Mouse (Mus musculus): Measurements from ENCODE around the gene Acvr1b. TPM values are rescaled to one million over a fixed set of nuclear protein-coding genes. Genes with fewer than 3 reads are reported as not detected.

Acvr1b gene
- polyA plus RNA-seq, 1 experiment from 2014 or later: 8.9 TPM

GRCm38 (mm10) chr15:101194951-101195823 is 21.3 kb downstream of the Acvr1b start:
- H3K36me3 ChIP-seq (ENCODE audit: control insufficient read depth, insufficient read depth, low read length): peaks cover 29% of the 10 kb centered on the region
- no peak overlapping the region for H3K4me2 ChIP-seq
- 0 out of 2 replicates have a peak overlapping the region, but pooled peaks have one; percentile 6 for H3K27ac ChIP-seq (ENCODE audit: low read depth, low read length)
- no peaks in the 10 kb centered on the region for H3K9me3 ChIP-seq (replicated peaks; ENCODE audit: control insufficient read depth, low read length)
- no peak overlapping the region for H3K9ac ChIP-seq (ENCODE audit: low read depth, low read length)
- no peak for ATAC-seq (replicated peaks; ENCODE audit: insufficient number of reproducible peaks, low FRiP score, low TSS enrichment)
- peaks cover 40% of the 10 kb centered on the region for H3K4me1 ChIP-seq (ENCODE audit: control insufficient read depth, insufficient read depth, low read length)
- H3K4me3 ChIP-seq (ENCODE audit: low read depth, low read length): no peak overlapping the region
- WGBS (ENCODE audit: insufficient replicate concordance): 80% methylated on average over 16 of the region's 16 CpGs
- no peaks in the 10 kb centered on the region for H3K27me3 ChIP-seq (ENCODE audit: control insufficient read depth, insufficient read depth, low read length)

- H3K4me3 ChIP-seq (ENCODE audit: low read depth, low read length): no peak overlapping the region
- no peaks in the 10 kb centered on the region for H3K27me3 ChIP-seq (ENCODE audit: control insufficient read depth, insufficient read depth, low read length)
- H3K9me3 ChIP-seq (replicated peaks; ENCODE audit: control insufficient read depth, low read length): no peaks in the 10 kb centered on the region
- no peak overlapping the region for H3K4me2 ChIP-seq
- H3K27ac ChIP-seq (ENCODE audit: low read depth, low read length): no peak overlapping the region
- H3K4me1 ChIP-seq (ENCODE audit: control insufficient read depth, insufficient read depth, low read length): peaks cover 30% of the 10 kb centered on the region
- no peak overlapping the region for H3K9ac ChIP-seq (ENCODE audit: low read depth, low read length)
- H3K36me3 ChIP-seq (ENCODE audit: control insufficient read depth, insufficient read depth, low read length): peaks cover 39% of the 10 kb centered on the region
- no peak for ATAC-seq (replicated peaks; ENCODE audit: insufficient number of reproducible peaks, low FRiP score, low TSS enrichment)
- WGBS (ENCODE audit: insufficient replicate concordance): 95% methylated on average over 8 of the region's 8 CpGs
Observed at GRCm38 (mm10) chr15:101196079-101196795, 22.4 kb downstream of the Acvr1b start.

GRCm38 (mm10) chr15:101196961-101197360 is 23.1 kb downstream of the Acvr1b start:
- H3K27ac ChIP-seq (ENCODE audit: low read depth, low read length): no peak overlapping the region
- no peaks in the 10 kb centered on the region for H3K9me3 ChIP-seq (replicated peaks; ENCODE audit: control insufficient read depth, low read length)
- no peak for ATAC-seq (replicated peaks; ENCODE audit: insufficient number of reproducible peaks, low FRiP score, low TSS enrichment)
- peaks cover 23% of the 10 kb centered on the region for H3K4me1 ChIP-seq (ENCODE audit: control insufficient read depth, insufficient read depth, low read length)
- H3K9ac ChIP-seq (ENCODE audit: low read depth, low read length): no peak overlapping the region
- no peak overlapping the region for H3K4me3 ChIP-seq (ENCODE audit: low read depth, low read length)
- H3K27me3 ChIP-seq (ENCODE audit: control insufficient read depth, insufficient read depth, low read length): no peaks in the 10 kb centered on the region
- H3K4me2 ChIP-seq: no peak overlapping the region
- H3K36me3 ChIP-seq (ENCODE audit: control insufficient read depth, insufficient read depth, low read length): peaks cover 44% of the 10 kb centered on the region

GRCm38 (mm10) chr15:101197497-101198179 is 23.8 kb downstream of the Acvr1b start:
- Histone ChIP-seq H3K9me3 (replicated peaks; ENCODE audit: control insufficient read depth, low read length) (no peaks in the 10 kb centered on the region), H3K36me3 (ENCODE audit: control insufficient read depth, insufficient read depth, low read length) (peaks cover 47% of the 10 kb centered on the region), H3K9ac (ENCODE audit: low read depth, low read length) (no peak overlapping the region), H3K4me2 (no peak overlapping the region), H3K4me1 (ENCODE audit: control insufficient read depth, insufficient read depth, low read length) (peaks cover 16% of the 10 kb centered on the region), H3K4me3 (ENCODE audit: low read depth, low read length) (no peak overlapping the region; the same call in 1 of the 2 replicates), H3K27me3 (ENCODE audit: control insufficient read depth, insufficient read depth, low read length) (no peaks in the 10 kb centered on the region), H3K27ac (ENCODE audit: low read depth, low read length) (no peak overlapping the region)
- ATAC-seq (replicated peaks; ENCODE audit: insufficient number of reproducible peaks, low FRiP score, low TSS enrichment): no peak
- 87% methylated on average over 15 of the region's 15 CpGs for WGBS (ENCODE audit: insufficient replicate concordance)

GRCm38 (mm10) chr15:101198218-101198617 is 24.4 kb downstream of the Acvr1b start:
- 22% methylated on average over 3 of the region's 3 CpGs for WGBS (ENCODE audit: insufficient replicate concordance)
- no peak overlapping the region for H3K27ac ChIP-seq (ENCODE audit: low read depth, low read length)
- no peaks in the 10 kb centered on the region for H3K9me3 ChIP-seq (replicated peaks; ENCODE audit: control insufficient read depth, low read length)
- peaks cover 50% of the 10 kb centered on the region for H3K36me3 ChIP-seq (ENCODE audit: control insufficient read depth, insufficient read depth, low read length)
- no peak overlapping the region for H3K4me3 ChIP-seq (ENCODE audit: low read depth, low read length)
- no peak overlapping the region for H3K4me2 ChIP-seq
- peaks cover 10% of the 10 kb centered on the region for H3K4me1 ChIP-seq (ENCODE audit: control insufficient read depth, insufficient read depth, low read length)
- peak; percentile 70 for ATAC-seq (replicated peaks; ENCODE audit: insufficient number of reproducible peaks, low FRiP score, low TSS enrichment)
- no peak overlapping the region for H3K9ac ChIP-seq (ENCODE audit: low read depth, low read length)
- no peaks in the 10 kb centered on the region for H3K27me3 ChIP-seq (ENCODE audit: control insufficient read depth, insufficient read depth, low read length)

GRCm38 (mm10) chr15:101198850-101199249 is 25.0 kb downstream of the Acvr1b start:
- Histone ChIP-seq H3K36me3 (ENCODE audit: control insufficient read depth, insufficient read depth, low read length) (peaks cover 50% of the 10 kb centered on the region), H3K4me1 (ENCODE audit: control insufficient read depth, insufficient read depth, low read length) (peaks cover 4% of the 10 kb centered on the region), H3K4me2 (no peak overlapping the region), H3K27ac (ENCODE audit: low read depth, low read length) (no peak overlapping the region), H3K9ac (ENCODE audit: low read depth, low read length) (no peak overlapping the region), H3K4me3 (ENCODE audit: low read depth, low read length) (no peak overlapping the region), H3K9me3 (replicated peaks; ENCODE audit: control insufficient read depth, low read length) (no peaks in the 10 kb centered on the region), H3K27me3 (ENCODE audit: control insufficient read depth, insufficient read depth, low read length) (no peaks in the 10 kb centered on the region)
- no peak for ATAC-seq (replicated peaks; ENCODE audit: insufficient number of reproducible peaks, low FRiP score, low TSS enrichment)
- 88% methylated on average over 14 of the region's 14 CpGs for WGBS (ENCODE audit: insufficient replicate concordance)

- H3K4me2 ChIP-seq: no peak overlapping the region
- H3K36me3 ChIP-seq (ENCODE audit: control insufficient read depth, insufficient read depth, low read length): peaks cover 46% of the 10 kb centered on the region
- no peaks in the 10 kb centered on the region for H3K9me3 ChIP-seq (replicated peaks; ENCODE audit: control insufficient read depth, low read length)
- ATAC-seq (replicated peaks; ENCODE audit: insufficient number of reproducible peaks, low FRiP score, low TSS enrichment): no peak
- H3K27me3 ChIP-seq (ENCODE audit: control insufficient read depth, insufficient read depth, low read length): no peaks in the 10 kb centered on the region
- no peaks in the 10 kb centered on the region for H3K4me1 ChIP-seq (ENCODE audit: control insufficient read depth, insufficient read depth, low read length)
- 96% methylated on average over 9 of the region's 9 CpGs for WGBS (ENCODE audit: insufficient replicate concordance)
- H3K9ac ChIP-seq (ENCODE audit: low read depth, low read length): no peak overlapping the region
- no peak overlapping the region for H3K4me3 ChIP-seq (ENCODE audit: low read depth, low read length)
- no peak overlapping the region for H3K27ac ChIP-seq (ENCODE audit: low read depth, low read length)
Observed at GRCm38 (mm10) chr15:101200777-101201295, 27.0 kb downstream of the Acvr1b start.

GRCm38 (mm10) chr15:101201414-101201813 is 27.5 kb downstream of the Acvr1b start:
- Histone ChIP-seq H3K4me1 (ENCODE audit: control insufficient read depth, insufficient read depth, low read length) (no peaks in the 10 kb centered on the region), H3K27me3 (ENCODE audit: control insufficient read depth, insufficient read depth, low read length) (no peaks in the 10 kb centered on the region), H3K27ac (ENCODE audit: low read depth, low read length) (no peak overlapping the region), H3K9me3 (replicated peaks; ENCODE audit: control insufficient read depth, low read length) (no peaks in the 10 kb centered on the region), H3K4me2 (no peak overlapping the region), H3K9ac (ENCODE audit: low read depth, low read length) (no peak overlapping the region), H3K4me3 (ENCODE audit: low read depth, low read length) (no peak overlapping the region), H3K36me3 (ENCODE audit: control insufficient read depth, insufficient read depth, low read length) (peaks cover 46% of the 10 kb centered on the region)
- no peak for ATAC-seq (replicated peaks; ENCODE audit: insufficient number of reproducible peaks, low FRiP score, low TSS enrichment)
- 98% methylated on average over 3 of the region's 3 CpGs for WGBS (ENCODE audit: insufficient replicate concordance)
